Mouse (Mus musculus) macrophage (primary cell): Measurements from ENCODE around the gene Cd1d1. TPM values are rescaled to one million over a fixed set of nuclear protein-coding genes. Genes with fewer than 3 reads are reported as not detected.
"Not testable (repeated sequence)": the region's sequence is repeated elsewhere in the genome, so short reads cannot be mapped to it uniquely, and the experiment has no call there.

Source experiments
- H3K27ac ChIP-seq: fragments of 350-480 bp; formaldehyde crosslinking; 2 replicates; pipeline ENCODE4 v1.9.0; 2021
- H3K36me3 ChIP-seq: fragments of 350-480 bp; formaldehyde crosslinking; 2 replicates; pipeline ENCODE4 v1.9.0; 2021; ENCODE audit errors: inconsistent target
- H3K4me3 ChIP-seq: fragments of 350-480 bp; formaldehyde crosslinking; 2 replicates; pipeline ENCODE4 v1.9.0; 2021; ENCODE audit errors: inconsistent target
- H3K79me2 ChIP-seq: fragments of 350-480 bp; formaldehyde crosslinking; 2 replicates; pipeline ENCODE4 v1.9.0; 2021; ENCODE audit errors: inconsistent target
- WGBS: methylation state at CpG from one replicate; pipeline ENCODE4 v1.1.7; 2026; ENCODE audit warnings: inconsistent platforms; ENCODE audit not compliant: missing documents; 5-methylcytosine and 5-hydroxymethylcytosine counted together
- polyA plus RNA-seq: library from polyadenylated mRNA; stranded (reverse); fragments of 250-400 nt; gene quantifications from 3 replicates; pipeline ENCODE4 v1.2.4, GENCODE M21; 2018; ENCODE audit warnings: inconsistent platforms

The Cd1d1 gene
- polyA plus RNA-seq, 1 experiment from 2014 or later, result 4.1 TPM

DNA sequence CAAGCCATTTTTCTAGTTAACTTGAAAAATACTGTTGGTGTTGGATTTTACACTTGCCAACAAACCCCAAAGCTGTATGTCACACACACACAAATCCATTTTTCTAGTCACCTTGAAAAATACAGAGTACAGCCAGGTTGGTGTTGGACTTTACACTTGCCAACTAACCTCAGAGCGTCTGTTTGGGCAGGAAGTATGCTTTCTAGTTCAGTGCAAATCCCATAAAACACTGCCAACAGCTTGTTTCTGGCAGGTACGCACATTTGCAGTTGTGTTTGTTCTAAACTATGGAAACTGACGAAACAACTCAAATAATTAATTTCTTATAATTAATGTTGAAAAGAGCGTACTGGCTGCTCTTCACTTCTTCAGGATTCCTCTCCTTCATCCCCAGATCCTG, 3.1 kb downstream of the Cd1d1 start:
- no peaks in the 10 kb centered on the region for H3K79me2 ChIP-seq
- no peak overlapping the region for H3K4me3 ChIP-seq
- no peaks in the 10 kb centered on the region for H3K36me3 ChIP-seq
- WGBS, result 96% methylated on average over 2 of the region's 4 CpGs
- no peak overlapping the region for H3K27ac ChIP-seq

- H3K27ac ChIP-seq, result no peak overlapping the region
- H3K4me3 ChIP-seq, result no peak overlapping the region
- no peaks in the 10 kb centered on the region for H3K36me3 ChIP-seq
- 33% methylated on average over 1 of the region's 1 CpGs for WGBS
- H3K79me2 ChIP-seq, result no peaks in the 10 kb centered on the region
Measured at GRCm38 (mm10) chr3:86995381-86995780, 3.9 kb downstream of the Cd1d1 start.

DNA sequence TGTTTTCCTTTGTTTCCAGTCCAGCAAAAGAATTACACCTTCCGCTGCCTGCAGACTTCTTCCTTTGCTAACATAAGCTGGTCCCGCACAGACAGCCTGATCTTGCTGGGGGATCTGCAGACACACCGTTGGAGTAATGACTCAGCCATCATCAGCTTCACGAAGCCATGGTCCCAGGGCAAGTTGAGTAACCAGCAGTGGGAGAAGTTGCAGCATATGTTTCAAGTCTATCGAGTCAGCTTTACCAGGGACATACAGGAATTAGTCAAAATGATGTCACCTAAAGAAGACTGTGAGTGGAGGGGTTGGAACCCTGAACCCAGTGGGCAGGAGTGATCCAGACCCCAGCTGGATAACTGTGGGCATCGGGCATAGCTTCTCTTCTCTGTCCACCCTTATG, 12.3 kb downstream of the Cd1d1 start:
- H3K36me3 ChIP-seq, H3K79me2 ChIP-seq, H3K4me3 ChIP-seq, H3K27ac ChIP-seq: not testable (repeated sequence)
- 6% methylated on average over 4 of the region's 6 CpGs for WGBS

- Histone ChIP-seq H3K79me2 (no peaks in the 10 kb centered on the region), H3K4me3 (no peak overlapping the region), H3K36me3 (no peaks in the 10 kb centered on the region), H3K27ac (no peak overlapping the region)
- 26% methylated on average over 12 of the region's 12 CpGs for WGBS
Measured at GRCm38 (mm10) chr3:86986490-86986889, 12.8 kb downstream of the Cd1d1 start.

GRCm38 (mm10) chr3:86983382-86983781, 15.9 kb downstream of the Cd1d1 start:
- H3K36me3 ChIP-seq, result no peaks in the 10 kb centered on the region
- H3K4me3 ChIP-seq, result no peak overlapping the region
- WGBS, result 91% methylated on average over 6 of the region's 6 CpGs
- H3K27ac ChIP-seq, result no peak overlapping the region
- H3K79me2 ChIP-seq, result no peaks in the 10 kb centered on the region

DNA sequence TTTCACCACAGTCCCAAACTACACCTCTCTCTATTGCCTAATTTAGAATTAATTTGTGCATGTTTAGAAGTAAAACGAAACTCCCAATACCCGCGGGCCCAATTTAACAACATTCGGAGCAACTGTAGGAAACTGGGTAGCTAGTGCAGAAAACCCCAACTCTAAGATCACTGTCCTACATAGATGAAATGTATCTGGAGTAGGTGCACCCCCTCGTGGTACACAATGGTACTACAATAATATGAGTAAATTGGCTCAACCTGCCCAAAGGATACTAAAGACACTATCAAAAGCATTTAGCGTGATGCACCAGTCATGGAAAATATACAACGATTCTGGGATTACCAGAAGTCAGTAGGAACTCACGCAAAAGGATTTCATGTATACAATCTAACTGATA, 22.7 kb downstream of the Cd1d1 start:
- H3K27ac ChIP-seq, result no peak overlapping the region
- H3K36me3 ChIP-seq, result no peaks in the 10 kb centered on the region
- no peaks in the 10 kb centered on the region for H3K79me2 ChIP-seq
- no peak overlapping the region for H3K4me3 ChIP-seq
- WGBS, result 6% methylated on average over 8 of the region's 8 CpGs

- no peaks in the 10 kb centered on the region for H3K36me3 ChIP-seq
- WGBS, result 75% methylated on average over 2 of the region's 2 CpGs
- no peak overlapping the region for H3K27ac ChIP-seq
- no peak overlapping the region for H3K4me3 ChIP-seq
- H3K79me2 ChIP-seq, result no peaks in the 10 kb centered on the region
Measured at GRCm38 (mm10) chr3:86975150-86975549, 24.1 kb downstream of the Cd1d1 start.

DNA sequence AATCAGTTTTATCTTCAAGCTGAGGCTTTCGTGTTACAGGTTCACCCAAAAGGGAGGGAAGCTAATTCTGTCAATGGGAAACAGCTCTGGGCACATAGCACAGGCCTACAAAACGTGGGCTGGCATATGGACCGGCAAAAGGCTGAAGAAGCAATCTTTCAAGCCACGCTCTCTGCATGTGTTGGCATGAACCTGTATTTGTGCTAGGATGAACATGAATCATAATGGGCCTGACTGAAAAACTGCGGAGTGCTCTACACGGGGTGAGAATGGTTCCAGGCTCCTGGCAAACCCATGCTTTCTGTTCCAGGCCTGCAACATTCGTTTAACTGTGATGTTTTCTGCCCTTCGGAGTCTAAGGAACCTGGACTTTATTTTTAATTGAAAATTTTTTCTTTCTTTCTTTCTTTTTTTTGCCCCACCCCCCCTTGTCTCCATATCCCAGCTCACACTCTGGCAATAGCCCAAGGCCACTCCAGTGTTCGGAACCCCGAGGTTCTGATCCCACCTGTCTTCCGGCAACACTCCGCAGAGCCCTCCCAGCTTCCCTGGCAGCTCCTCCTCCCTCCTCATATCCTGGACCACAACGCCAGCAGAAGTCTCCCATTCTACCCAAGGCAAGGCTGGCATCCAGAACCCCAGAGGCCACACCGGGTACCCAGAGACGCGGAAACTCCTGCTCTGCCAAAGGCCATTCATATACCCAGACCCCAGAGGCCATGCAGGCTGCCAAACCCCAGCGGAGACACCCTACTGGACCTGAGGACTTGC, 36.4 kb downstream of the Cd1d1 start:
- H3K79me2 ChIP-seq, result no peaks in the 10 kb centered on the region
- H3K36me3 ChIP-seq, result no peaks in the 10 kb centered on the region
- 94% methylated on average over 17 of the region's 17 CpGs for WGBS

DNA sequence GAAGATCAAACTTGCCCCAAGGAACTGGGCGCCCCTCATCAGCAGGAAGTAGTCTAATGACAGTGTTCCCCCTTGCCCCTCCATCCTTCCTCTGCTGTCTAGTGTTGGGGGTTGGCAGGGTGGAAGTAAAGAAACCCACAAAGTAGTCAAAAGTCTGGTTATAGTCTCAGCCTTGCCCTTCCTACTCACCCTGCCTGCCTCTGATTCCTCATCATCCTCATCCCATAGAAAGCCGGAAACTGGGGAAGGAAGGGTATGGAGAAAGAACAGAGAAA, 37.9 kb downstream of the Cd1d1 start:
- 57% methylated on average over 2 of the region's 2 CpGs for WGBS
- H3K4me3 ChIP-seq, result no peak overlapping the region
- H3K27ac ChIP-seq, result no peak overlapping the region
- no peaks in the 10 kb centered on the region for H3K79me2 ChIP-seq
- no peaks in the 10 kb centered on the region for H3K36me3 ChIP-seq

More for the DNA sequence above, 36.4 kb downstream of the Cd1d1 start:
- H3K4me3 ChIP-seq, result no peak overlapping the region
- H3K27ac ChIP-seq, result no peak overlapping the region

GRCm38 (mm10) chr3:86960656-86961394, 38.4 kb downstream of the Cd1d1 start:
- Histone ChIP-seq H3K4me3 (no peak overlapping the region), H3K79me2 (no peaks in the 10 kb centered on the region), H3K27ac (no peak overlapping the region), H3K36me3 (no peaks in the 10 kb centered on the region)
- WGBS, result 63% methylated on average over 17 of the region's 17 CpGs

- Histone ChIP-seq H3K27ac (no peak overlapping the region), H3K36me3 (no peaks in the 10 kb centered on the region), H3K4me3 (no peak overlapping the region), H3K79me2 (no peaks in the 10 kb centered on the region)
- WGBS, result 62% methylated on average over 7 of the region's 7 CpGs
Measured at GRCm38 (mm10) chr3:86959088-86959487, 40.2 kb downstream of the Cd1d1 start.

DNA sequence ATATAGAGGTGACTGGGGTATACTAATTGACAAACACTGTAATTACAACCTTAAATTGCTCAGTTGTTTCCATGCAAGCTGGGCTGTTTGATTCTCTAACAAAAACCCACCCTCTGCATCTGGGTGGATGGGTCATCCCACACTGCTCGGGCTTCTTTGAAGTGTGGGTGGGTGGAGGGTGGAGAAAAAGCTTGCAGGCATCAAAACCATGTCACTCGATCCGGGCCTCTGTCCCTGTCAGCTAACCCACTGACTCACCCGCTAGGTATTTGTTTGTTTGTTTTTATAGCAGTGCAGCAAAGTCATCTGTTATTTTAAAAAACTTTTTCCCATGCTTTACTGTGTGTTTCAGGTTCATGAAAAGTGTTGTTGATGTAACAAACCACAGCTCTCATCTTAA, 43.9 kb downstream of the Cd1d1 start:
- no peaks in the 10 kb centered on the region for H3K79me2 ChIP-seq
- H3K4me3 ChIP-seq, result no peak overlapping the region
- no peak overlapping the region for H3K27ac ChIP-seq
- no peaks in the 10 kb centered on the region for H3K36me3 ChIP-seq
- 78% methylated on average over 4 of the region's 4 CpGs for WGBS

GRCm38 (mm10) chr3:86954521-86954920, 44.7 kb downstream of the Cd1d1 start:
- Histone ChIP-seq H3K4me3 (no peak overlapping the region), H3K27ac (no peak overlapping the region), H3K36me3 (no peaks in the 10 kb centered on the region), H3K79me2 (no peaks in the 10 kb centered on the region)
- 71% methylated on average over 1 of the region's 1 CpGs for WGBS

GRCm38 (mm10) chr3:86953819-86954218, 45.4 kb downstream of the Cd1d1 start:
- Histone ChIP-seq H3K27ac (no peak overlapping the region), H3K79me2 (no peaks in the 10 kb centered on the region), H3K36me3 (no peaks in the 10 kb centered on the region), H3K4me3 (no peak overlapping the region)
- WGBS, result 86% methylated on average over 4 of the region's 4 CpGs

GRCm38 (mm10) chr3:86950652-86951051, 48.6 kb downstream of the Cd1d1 start:
- H3K4me3 ChIP-seq, result no peak overlapping the region
- WGBS, result 50% methylated on average over 2 of the region's 2 CpGs
- no peaks in the 10 kb centered on the region for H3K36me3 ChIP-seq
- no peaks in the 10 kb centered on the region for H3K79me2 ChIP-seq
- H3K27ac ChIP-seq, result no peak overlapping the region
